In the genomic region with DNA sequence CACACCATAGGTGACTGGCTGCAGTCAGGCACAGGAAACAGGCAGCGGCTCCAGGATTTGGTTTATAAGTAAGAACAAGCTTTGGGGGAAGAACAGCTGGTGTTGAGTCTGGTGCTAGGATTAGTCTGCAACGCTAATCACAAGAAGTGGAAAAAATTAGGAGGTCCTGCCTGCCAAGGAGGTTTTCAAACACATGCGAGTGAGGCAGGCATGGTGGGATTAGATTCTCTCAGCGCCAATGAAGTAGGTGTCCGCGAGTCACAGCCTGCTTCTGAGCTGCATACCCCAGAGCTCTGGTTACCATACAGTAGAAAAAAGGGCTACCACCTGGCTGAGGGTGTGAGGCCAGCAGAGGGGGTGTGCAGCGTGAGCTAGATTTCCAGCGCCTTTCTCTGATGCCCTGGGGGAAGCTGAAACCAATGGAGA, we compare ENCODE assay signal across 9 mouse cellular contexts.
DNase-seq lines count a peak whose midpoint lies in the region; ATAC-seq and TF ChIP-seq lines count a peak whose summit lies in the region.
"Had no signal": no experiment of that assay in that cellular context is flagged by ENCODE, and none has a peak within 500 bp of the region (broad histone marks: within the 10 kb centered on the region; RNA-seq: fewer than 3 reads in every experiment).

No protein-coding gene starts in this region.

- TF ChIP-seq EP300 in lung, postnatal 0 days (IDR thresholded peaks at IDR 0.05) = no peak

- 62% methylated on average over 8 of the region's 8 CpGs for WGBS in kidney, embryonic 16.5 days
- 52% methylated on average over 8 of the region's 8 CpGs for WGBS in embryonic facial prominence, embryonic 11.5 days
- 65% methylated on average over 8 of the region's 8 CpGs for whole genome bisulfite sequencing in hindbrain, embryonic 12.5 days
- WGBS in midbrain, embryonic 14.5 days = 37% methylated on average over 8 of the region's 8 CpGs
- WGBS in lung, postnatal 0 days = 67% methylated on average over 8 of the region's 8 CpGs

- no peak overlapping the region for H3K4me2 ChIP-seq in kidney, embryonic 16.5 days (replicated peaks; ENCODE audit: low read depth, low read length)
- H3K4me2 ChIP-seq in embryonic facial prominence, embryonic 11.5 days (ENCODE audit: low read depth, low read length) = no peak overlapping the region
- no peak overlapping the region for H3K4me2 ChIP-seq in hindbrain, embryonic 12.5 days (replicated peaks)
- H3K4me2 ChIP-seq in midbrain, embryonic 14.5 days (ENCODE audit: low read length) = no peak overlapping the region
- no peak overlapping the region for H3K4me2 ChIP-seq in lung, postnatal 0 days (replicated peaks; ENCODE audit: low read depth, low read length)

- H3K9ac ChIP-seq in kidney, embryonic 16.5 days (replicated peaks; ENCODE audit: low read length) = no peak overlapping the region
- H3K9ac ChIP-seq in embryonic facial prominence, embryonic 11.5 days (replicated peaks; ENCODE audit: low read length) = no peak overlapping the region
- no peak overlapping the region for H3K9ac ChIP-seq in hindbrain, embryonic 12.5 days
- no peak overlapping the region for H3K9ac ChIP-seq in midbrain, embryonic 14.5 days (replicated peaks; ENCODE audit: low read length)
- no peak overlapping the region for H3K9ac ChIP-seq in lung, postnatal 0 days (replicated peaks; ENCODE audit: low read depth)

- peaks cover 13% of the 10 kb centered on the region; the same call in 1 of the 2 replicates for H3K4me1 ChIP-seq in kidney, embryonic 16.5 days (ENCODE audit: insufficient read depth, low read length)
- peaks cover 4% of the 10 kb centered on the region for H3K4me1 ChIP-seq in embryonic facial prominence, embryonic 11.5 days (ENCODE audit: control insufficient read depth, insufficient read depth, low read length)
- H3K4me1 ChIP-seq in hindbrain, embryonic 12.5 days = peaks cover 28% of the 10 kb centered on the region
- H3K4me1 ChIP-seq in midbrain, embryonic 14.5 days (ENCODE audit: control insufficient read depth, insufficient read depth, low read length) = peaks cover 28% of the 10 kb centered on the region
- peaks cover 13% of the 10 kb centered on the region; the same call in 1 of the 2 replicates for H3K4me1 ChIP-seq in lung, postnatal 0 days (ENCODE audit: insufficient read depth, low read depth, low read length)

- no peak for TF ChIP-seq CTCF in lung, postnatal 0 days (IDR thresholded peaks at IDR 0.05)

- H3K36me3 ChIP-seq in kidney, embryonic 16.5 days (ENCODE audit: insufficient read depth, low read length) = no peaks in the 10 kb centered on the region
- H3K36me3 ChIP-seq in embryonic facial prominence, embryonic 11.5 days (replicated peaks; ENCODE audit: control insufficient read depth, insufficient read depth, low read depth, low read length) = no peaks in the 10 kb centered on the region
- no peaks in the 10 kb centered on the region for H3K36me3 ChIP-seq in hindbrain, embryonic 12.5 days
- H3K36me3 ChIP-seq in midbrain, embryonic 14.5 days (ENCODE audit: control insufficient read depth, insufficient read depth, low read length) = no peaks in the 10 kb centered on the region
- H3K36me3 ChIP-seq in lung, postnatal 0 days (ENCODE audit: insufficient read depth, low read length) = no peaks in the 10 kb centered on the region

- no peaks in the 10 kb centered on the region for H3K9me3 ChIP-seq in kidney, embryonic 16.5 days (ENCODE audit: low read length)
- H3K9me3 ChIP-seq in embryonic facial prominence, embryonic 11.5 days (replicated peaks; ENCODE audit: control insufficient read depth, low read length) = no peaks in the 10 kb centered on the region
- no peaks in the 10 kb centered on the region for H3K9me3 ChIP-seq in hindbrain, embryonic 12.5 days (replicated peaks)
- H3K9me3 ChIP-seq in midbrain, embryonic 14.5 days (ENCODE audit: control insufficient read depth, low read length) = no peaks in the 10 kb centered on the region
- no peaks in the 10 kb centered on the region for H3K9me3 ChIP-seq in lung, postnatal 0 days (ENCODE audit: low read length)

- DNase-seq in kidney, adult 9 months = no peak
- peak; percentile 56 for DNase-seq in embryonic facial prominence, embryonic 11.5 days (ENCODE audit: low spot score)
- peak; percentile 48 for DNase-seq in midbrain, embryonic 14.5 days
- no peak for DNase-seq in MN1 (ENCODE audit: low spot score)
- DNase-seq in lung, postnatal 0 days (ENCODE audit: low spot score) = no peak
- DNase-seq in adrenal gland, postnatal 14 days = no peak

- H3K4me3 ChIP-seq in kidney, embryonic 16.5 days (ENCODE audit: low read length) = no peak overlapping the region
- H3K4me3 ChIP-seq in embryonic facial prominence, embryonic 11.5 days (ENCODE audit: low read depth, low read length) = no peak overlapping the region
- H3K4me3 ChIP-seq in hindbrain, embryonic 12.5 days = no peak overlapping the region
- no peak overlapping the region for H3K4me3 ChIP-seq in midbrain, embryonic 14.5 days (replicated peaks; ENCODE audit: low read depth, low read length)
- no peak overlapping the region for H3K4me3 ChIP-seq in lung, postnatal 0 days (ENCODE audit: low read depth, low read length)

- ATAC-seq in kidney, embryonic 16.5 days (ENCODE audit: low FRiP score, low TSS enrichment) = peak; percentile 32; the same call in 1 of the 2 replicates
- ATAC-seq in embryonic facial prominence, embryonic 11.5 days (replicated peaks; ENCODE audit: insufficient number of reproducible peaks, low FRiP score, low TSS enrichment, low read depth) = 0 out of 2 replicates have a peak, but pooled peaks have one; percentile 42
- ATAC-seq in hindbrain, embryonic 12.5 days (ENCODE audit: low FRiP score) = peak; percentile 41; the same call in 1 of the 2 replicates
- peak; percentile 66; the same call in 1 of the 2 replicates for ATAC-seq in midbrain, embryonic 14.5 days (ENCODE audit: low FRiP score, low TSS enrichment)
- ATAC-seq in lung, postnatal 0 days = no peak

- no peaks in the 10 kb centered on the region for H3K27me3 ChIP-seq in kidney, embryonic 16.5 days (ENCODE audit: insufficient read depth, low read length)
- no peaks in the 10 kb centered on the region for H3K27me3 ChIP-seq in embryonic facial prominence, embryonic 11.5 days (ENCODE audit: control insufficient read depth, insufficient read depth, low read length)
- no peaks in the 10 kb centered on the region for H3K27me3 ChIP-seq in hindbrain, embryonic 12.5 days
- H3K27me3 ChIP-seq in midbrain, embryonic 14.5 days (ENCODE audit: control insufficient read depth, insufficient read depth, low read length) = no peaks in the 10 kb centered on the region
- no peaks in the 10 kb centered on the region for H3K27me3 ChIP-seq in lung, postnatal 0 days (replicated peaks; ENCODE audit: insufficient read depth, low read length)
- H3K27me3 ChIP-seq: CH12.LX had no signal

- H3K27ac ChIP-seq in kidney, embryonic 16.5 days (ENCODE audit: low read length) = no peak overlapping the region
- no peak overlapping the region; the same call in 1 of the 2 replicates for H3K27ac ChIP-seq in embryonic facial prominence, embryonic 11.5 days (replicated peaks; ENCODE audit: low read depth, low read length)
- H3K27ac ChIP-seq in hindbrain, embryonic 12.5 days = peak overlapping the region; percentile 18; the same call in 1 of the 2 replicates
- peak overlapping the region; percentile 49 for H3K27ac ChIP-seq in midbrain, embryonic 14.5 days (replicated peaks; ENCODE audit: low read depth, low read length)
- H3K27ac ChIP-seq in lung, postnatal 0 days (ENCODE audit: low read length) = no peak overlapping the region

Comparison
In these comparisons a context has a peak if more than half of its experiments do, and no peak if none do; other contexts are left out.
1. H3K27ac ChIP-seq: peak in hindbrain, embryonic 12.5 days (single experiment) and midbrain, embryonic 14.5 days (single experiment); none in kidney, embryonic 16.5 days (single experiment), embryonic facial prominence, embryonic 11.5 days (single experiment) and lung, postnatal 0 days (single experiment).
2. DNase-seq: peak in embryonic facial prominence, embryonic 11.5 days (single experiment) and midbrain, embryonic 14.5 days (single experiment); none in kidney, adult 9 months (single experiment), MN1 (single experiment), lung, postnatal 0 days (single experiment) and adrenal gland, postnatal 14 days (single experiment).